Mouse (Mus musculus): Measurements from ENCODE around the gene Ccr4. TPM values are rescaled to one million over a fixed set of nuclear protein-coding genes. Genes with fewer than 3 reads are reported as not detected.
"Not testable (repeated sequence)": the region's sequence is repeated elsewhere in the genome, so short reads cannot be mapped to it uniquely, and the experiment has no call there.

Ccr4 gene
- total RNA-seq, 2 experiments from 2014 or later, result not detected

DNA sequence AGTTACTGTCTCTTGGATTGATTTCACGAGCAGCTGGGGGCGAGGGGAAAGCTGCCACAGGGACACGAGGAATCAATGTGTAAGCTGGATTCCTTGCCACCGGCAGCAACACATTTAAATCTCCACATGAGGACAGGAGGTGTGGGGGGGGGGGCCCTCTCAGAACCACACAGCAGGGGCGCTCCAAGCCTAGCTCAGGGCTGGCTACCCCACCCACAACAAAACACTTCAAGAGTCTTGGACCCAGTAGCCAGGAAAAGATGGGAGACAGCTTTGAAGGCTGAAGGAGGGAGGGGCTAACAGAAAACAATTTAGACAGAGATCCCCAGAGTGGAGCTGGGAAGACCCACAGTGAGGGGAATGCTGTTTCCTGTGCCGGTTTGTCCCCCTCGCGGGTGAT is 21.2 kb upstream of the Ccr4 start:
- intact Hi-C loops (cut with DNase I; ENCODE audit: low total_unique reads), result no loop called here
- DNase-seq, result no peak

DNA sequence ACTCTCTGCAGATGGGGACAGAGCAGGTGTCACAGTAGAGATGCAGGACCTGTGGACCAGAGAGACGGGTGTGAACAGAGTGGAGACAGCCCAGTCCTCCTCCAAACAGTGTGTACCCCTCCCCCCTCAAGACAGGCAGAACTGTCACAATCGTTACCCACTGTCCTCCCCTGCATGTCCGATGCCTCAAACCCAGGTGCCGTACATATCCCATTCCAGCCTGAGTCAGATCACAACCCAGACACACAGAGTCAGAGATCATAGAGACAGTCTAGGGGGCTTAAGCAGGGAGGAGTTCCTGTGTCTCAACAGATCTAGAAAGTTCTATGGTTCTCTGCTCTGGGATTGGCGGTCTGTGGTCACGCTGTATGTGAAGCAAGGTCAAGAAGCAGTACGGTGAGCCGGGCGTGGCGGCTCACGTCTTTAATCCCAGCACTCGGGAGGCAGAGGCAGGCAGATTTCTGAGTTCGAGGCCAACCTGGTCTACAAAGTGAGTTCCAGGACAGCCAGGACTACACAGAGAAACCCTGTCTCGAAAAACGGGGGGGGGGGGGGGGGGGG is 20.4 kb upstream of the Ccr4 start:
- intact Hi-C loops (cut with DNase I; ENCODE audit: low total_unique reads), result no loop called here

DNA sequence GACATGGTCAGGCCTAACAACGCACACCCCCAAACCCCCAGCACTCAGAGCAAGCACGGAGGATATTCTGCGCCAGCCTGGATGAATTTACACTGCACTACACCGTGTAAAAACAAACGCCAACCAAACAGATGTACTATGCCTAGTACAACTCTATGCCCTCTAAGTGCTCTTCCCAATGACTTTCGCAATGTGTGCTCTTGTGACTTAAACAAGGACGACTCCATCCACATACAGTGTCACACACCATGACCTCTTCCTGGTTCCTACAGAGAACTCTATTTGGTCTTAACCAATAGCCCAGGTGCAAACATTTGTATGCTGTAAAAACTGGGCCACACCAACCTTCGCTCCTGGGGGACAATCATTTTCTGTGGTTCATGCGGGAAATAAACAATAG is 17.8 kb upstream of the Ccr4 start:
- DNase-seq, result no peak
- intact Hi-C loops (cut with DNase I; ENCODE audit: low total_unique reads), result no loop called here

More for the DNA sequence above, 20.4 kb upstream of the Ccr4 start:
- no peak for DNase-seq

DNA sequence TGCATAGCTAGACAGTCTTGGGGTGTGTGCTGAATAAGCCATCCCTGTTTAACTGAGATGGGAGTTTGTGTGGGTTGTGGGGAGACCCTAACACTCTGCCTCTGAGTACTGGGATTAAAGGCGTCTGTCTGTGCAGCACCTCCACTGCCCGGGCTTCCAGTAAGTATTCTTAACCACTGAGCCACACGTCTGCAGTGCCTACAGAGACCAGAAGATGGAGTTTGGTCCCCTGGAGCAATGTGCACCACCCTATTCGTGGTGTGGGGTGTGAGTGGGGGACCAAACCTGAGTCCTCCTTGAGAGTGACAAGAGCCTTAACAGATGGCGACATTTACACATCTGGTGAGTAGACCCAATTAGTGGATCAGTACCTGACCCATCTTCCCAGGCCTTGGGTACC is 17.3 kb upstream of the Ccr4 start:
- intact Hi-C loops (cut with DNase I; ENCODE audit: low total_unique reads), result no loop called here
- DNase-seq, result no peak

DNA sequence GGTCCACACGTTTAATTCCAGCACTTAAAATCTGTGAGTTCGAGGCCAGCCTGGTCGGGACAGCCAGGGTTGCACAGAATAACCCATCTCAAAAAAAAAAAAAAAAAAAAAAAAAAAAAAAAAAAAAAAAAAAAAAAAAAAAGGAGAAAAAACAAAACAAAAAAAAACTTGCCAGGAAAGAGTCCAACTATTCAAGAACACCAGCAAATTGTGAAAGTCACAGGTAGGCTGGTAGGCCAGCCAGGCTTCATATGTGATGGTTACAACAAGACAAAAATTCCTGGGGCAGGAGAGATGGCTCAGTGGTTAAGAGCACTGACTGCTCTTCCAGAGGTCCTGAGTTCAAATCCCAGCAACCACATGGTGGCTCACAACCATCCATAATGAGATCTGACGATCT is 15.8 kb upstream of the Ccr4 start:
- intact Hi-C loops (cut with DNase I; ENCODE audit: low total_unique reads); DNase-seq: not testable (repeated sequence)

DNA sequence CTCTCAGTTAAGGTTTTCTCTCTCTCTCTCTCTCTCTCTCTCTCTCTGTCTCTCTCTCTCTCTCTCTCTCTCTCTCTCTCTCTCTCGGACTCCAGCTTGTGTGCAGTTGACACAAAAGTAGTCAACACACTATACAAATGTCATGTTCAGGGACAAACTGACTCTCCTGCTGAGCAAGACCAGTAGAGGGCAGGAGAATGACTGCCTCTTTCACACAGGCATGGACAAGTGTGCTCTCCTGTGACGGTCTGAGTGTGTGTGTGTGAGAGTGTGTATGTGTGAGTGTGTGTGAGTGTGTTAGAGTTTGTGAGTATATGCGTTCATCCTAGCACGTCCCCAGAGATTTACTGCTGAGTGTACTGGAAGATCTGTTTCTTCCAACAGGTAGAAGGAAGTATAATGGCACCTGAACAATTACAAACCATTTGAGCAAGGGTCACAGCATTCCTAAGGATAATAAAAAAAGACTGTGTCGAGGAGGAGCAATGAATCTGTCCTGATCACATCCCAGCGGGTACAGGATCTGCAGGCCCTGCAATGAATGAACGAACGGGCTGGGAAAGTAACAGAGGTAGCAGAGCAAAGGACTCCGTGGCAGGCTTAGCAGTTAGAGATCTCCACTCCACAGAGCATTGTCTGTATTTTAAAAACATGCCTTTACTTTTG is 14.2 kb upstream of the Ccr4 start:
- intact Hi-C loops (cut with DNase I; ENCODE audit: low total_unique reads), result no loop called here
- DNase-seq, result no peak

DNA sequence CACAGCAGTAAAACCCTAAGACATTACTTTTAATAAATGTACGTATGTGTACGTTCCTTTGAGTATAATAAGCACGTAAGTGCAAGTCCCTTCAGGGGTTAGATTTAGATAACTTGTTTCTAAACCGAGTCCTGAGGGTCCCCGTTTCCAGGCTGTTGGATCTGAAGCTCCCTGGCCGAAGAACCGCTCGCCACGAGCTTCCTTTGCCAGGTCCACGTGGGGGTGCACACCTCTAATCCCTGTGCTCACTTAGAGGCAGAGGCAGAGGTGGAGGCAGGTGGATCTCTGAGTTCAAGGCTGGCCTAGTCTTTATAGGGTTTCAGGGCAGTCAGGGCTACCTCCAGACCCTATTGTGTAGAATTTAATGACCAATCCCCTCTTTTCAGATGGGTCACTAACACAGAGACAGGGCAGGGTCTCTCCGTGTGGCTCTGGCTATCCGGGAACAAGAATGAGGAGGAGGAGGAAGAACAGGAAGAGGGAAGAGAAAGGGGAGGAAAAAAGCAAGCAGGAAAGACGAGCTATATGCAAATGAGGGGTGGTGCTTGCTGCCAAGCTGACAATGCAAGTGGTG is 13.3 kb upstream of the Ccr4 start:
- intact Hi-C loops (cut with DNase I; ENCODE audit: low total_unique reads), result no loop called here
- DNase-seq, result no peak

DNA sequence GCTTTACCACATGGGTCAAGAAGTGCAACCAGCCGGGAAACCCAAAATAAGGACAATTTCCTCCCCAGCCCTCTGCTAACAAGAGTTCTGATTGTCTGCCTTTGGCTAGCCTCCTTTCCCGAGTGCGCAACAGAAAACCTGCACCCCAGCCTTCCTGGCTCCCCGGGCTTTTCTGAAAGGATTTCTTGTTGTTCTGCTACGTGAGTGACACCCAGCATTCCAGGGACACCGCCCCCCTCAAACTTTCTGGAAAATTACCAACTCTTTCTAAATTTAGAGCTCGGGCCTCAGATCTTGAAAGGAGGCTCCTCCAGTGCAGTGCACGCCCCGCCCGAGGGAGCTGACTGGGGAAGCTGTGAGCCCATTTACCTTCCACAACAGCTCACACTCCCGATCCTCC is 10.6 kb upstream of the Ccr4 start, which contains the start of gene C130032M10Rik:
TSS of gene C130032M10Rik (plus strand) at position 334 of the 400 bp plus-strand sequence.
- DNase-seq, result no peak
- intact Hi-C loops (cut with DNase I; ENCODE audit: low total_unique reads), result no loop called here

DNA sequence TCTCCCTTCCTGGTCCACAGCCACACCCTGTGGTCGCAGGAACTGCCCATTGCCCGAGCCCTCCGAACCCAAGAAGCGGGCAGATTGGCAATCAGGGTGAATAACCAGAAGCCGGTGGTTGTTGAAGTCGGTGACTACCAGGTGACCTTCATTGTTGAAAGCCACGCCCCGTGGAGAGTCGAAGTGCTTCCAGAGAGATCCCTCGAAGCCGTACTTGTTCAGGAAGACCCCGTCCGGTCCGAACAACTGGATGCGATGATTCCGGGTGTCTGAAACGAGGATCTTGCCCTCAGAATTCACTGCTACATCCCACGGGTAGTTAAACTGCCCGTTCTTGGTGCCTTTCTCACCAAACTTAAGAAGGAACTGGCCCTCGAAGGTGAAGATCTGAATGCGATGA is 8.1 kb upstream of the Ccr4 start:
- no peak for DNase-seq
- intact Hi-C loops (cut with DNase I; ENCODE audit: low total_unique reads), result no loop called here

DNA sequence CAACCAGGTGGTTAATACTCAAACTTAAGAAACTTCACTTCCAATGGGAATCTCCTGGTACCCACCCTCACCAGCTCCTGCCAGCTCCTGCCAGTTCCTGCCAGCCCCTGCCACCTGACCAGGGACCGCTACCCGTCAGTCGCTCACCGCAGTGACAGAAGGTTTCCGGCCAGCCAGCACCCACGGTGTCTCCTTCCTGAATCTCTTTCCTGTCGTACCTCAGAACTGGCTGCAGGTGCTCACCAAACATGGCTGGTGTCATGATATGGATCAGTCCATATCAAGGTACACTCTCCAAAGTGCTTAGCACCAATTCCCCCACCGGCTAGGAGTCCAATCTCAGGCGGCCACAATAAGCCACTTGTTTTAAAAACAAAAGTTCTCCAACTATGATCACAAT is 5.1 kb upstream of the Ccr4 start:
- intact Hi-C loops (cut with DNase I; ENCODE audit: low total_unique reads), result no loop called here
- DNase-seq, result no peak

DNA sequence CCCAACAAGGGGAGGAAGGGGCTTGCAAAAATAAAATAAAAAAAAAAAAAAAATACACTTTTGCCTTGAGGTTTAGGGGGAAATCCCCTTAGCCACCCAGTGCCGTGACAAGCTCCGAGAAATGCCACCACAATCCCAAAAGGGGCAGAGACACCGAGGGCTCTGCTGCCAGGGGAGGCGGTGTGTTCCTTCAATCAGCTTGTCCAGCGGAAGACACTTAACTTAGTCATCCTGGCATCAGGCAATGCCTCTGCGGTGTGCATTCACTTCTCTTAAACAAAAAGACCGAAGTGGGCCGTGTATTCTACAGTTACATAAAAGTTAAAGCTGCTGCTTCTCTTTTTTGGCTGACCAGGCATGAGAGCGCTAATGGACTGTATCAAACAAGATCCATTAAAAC is 2.7 kb upstream of the Ccr4 start:
- no peak for DNase-seq
- intact Hi-C loops (cut with DNase I; ENCODE audit: low total_unique reads), result no loop called here

DNA sequence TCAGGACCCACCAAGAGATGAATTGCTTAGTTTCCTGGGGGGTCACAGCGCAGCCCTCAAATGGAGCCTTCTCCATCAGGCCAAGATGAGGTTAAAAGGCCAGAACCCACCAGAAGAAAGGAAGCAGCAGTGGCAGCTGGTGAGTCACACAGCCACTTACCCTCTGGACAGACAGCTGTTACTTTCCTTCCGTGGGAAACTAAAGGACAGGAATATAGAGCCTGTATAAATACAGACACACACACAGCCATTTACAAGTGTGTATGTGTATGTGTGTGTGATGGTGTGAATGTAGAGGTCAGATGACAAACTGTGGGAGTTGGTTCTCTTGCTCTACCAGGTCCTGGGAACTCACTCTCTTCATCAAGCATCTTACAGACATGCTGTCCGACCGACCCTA is 1.8 kb upstream of the Ccr4 start:
- intact Hi-C loops (cut with DNase I; ENCODE audit: low total_unique reads), result no loop called here
- DNase-seq, result no peak

DNA sequence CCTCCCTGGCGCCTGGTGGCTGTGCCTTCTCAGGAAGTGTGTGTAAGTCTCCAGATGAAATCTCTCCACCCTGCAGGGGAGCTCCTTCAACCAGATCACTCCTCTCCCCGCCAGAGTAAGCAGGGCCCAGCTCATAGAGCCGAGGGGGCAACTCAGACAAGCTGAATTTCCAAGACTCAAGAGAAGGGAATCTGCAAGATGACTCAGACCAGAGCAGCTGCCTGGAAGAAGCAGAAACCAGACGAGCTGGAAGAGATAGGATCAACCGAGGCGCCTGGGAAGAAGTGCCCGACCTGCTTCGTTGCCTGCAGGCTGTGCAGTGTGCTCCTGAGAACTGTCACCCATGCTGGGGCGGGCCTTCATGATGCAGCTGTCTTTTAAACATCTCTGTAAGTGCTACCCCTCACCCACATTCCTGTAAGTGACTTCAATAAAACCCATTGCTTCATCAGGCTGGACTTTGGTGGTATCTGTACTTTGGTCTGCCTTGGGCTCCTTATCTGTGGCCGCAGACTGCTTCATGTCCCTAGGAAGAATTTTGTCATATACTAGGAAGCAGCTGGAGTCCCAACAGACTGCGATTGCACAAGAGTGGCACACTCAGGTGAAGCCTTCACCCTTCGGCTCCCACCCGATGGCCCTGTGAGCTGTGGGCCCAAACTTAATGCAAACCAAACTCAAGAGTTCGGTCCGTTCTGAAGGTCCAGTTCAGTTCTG is 1.8 kb downstream of the Ccr4 start:
- no peak for DNase-seq
- intact Hi-C loops (cut with DNase I; ENCODE audit: low total_unique reads), result no loop called here

DNA sequence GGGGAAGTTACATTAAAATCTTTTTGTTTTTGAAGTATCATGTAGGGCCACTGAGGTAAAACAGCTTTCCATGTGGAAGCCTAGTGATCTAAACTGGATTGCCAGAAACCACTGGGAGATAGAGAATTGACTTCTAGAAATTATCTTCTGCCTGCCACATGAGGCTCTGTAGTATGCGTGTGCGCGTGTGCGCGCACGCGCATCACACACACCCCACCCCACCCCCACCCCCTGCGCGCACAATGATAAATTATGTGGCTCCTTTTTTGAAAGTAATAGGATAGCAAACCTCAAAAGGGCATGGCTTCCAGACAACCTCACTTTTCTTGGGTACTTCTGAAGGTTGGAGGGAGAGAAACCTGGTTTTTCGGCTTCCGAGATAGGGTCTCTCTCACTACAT is 2.8 kb downstream of the Ccr4 start:
- intact Hi-C loops (cut with DNase I; ENCODE audit: low total_unique reads), result loop anchor here (2.0 kb wide), 1 partner anchor 83 kb away; no protein-coding TSS in a partner anchor

DNA sequence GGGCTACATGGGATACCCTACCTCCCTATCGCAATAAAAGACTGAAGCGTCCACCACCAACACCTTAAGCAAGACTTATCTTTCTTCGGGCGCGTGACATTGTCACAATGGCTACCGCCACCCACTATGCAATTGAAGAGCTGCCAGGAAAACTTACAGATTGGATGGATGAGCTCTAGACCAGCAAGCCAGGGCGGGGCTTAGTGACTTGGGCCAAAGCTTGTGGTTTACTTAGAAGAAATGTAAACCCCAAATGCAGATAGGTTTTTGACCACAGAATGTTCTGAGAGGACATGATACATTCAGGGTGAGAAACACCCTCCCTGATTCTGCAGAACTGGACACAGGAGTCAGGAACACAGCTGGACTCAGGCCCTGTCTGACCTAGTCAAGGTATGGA is 3.6 kb downstream of the Ccr4 start:
- DNase-seq, result no peak
- intact Hi-C loops (cut with DNase I; ENCODE audit: low total_unique reads), result loop anchor here (2.0 kb wide), 1 partner anchor 84 kb away; no protein-coding TSS in a partner anchor

More for the DNA sequence above, 2.8 kb downstream of the Ccr4 start:
- no peak for DNase-seq

DNA sequence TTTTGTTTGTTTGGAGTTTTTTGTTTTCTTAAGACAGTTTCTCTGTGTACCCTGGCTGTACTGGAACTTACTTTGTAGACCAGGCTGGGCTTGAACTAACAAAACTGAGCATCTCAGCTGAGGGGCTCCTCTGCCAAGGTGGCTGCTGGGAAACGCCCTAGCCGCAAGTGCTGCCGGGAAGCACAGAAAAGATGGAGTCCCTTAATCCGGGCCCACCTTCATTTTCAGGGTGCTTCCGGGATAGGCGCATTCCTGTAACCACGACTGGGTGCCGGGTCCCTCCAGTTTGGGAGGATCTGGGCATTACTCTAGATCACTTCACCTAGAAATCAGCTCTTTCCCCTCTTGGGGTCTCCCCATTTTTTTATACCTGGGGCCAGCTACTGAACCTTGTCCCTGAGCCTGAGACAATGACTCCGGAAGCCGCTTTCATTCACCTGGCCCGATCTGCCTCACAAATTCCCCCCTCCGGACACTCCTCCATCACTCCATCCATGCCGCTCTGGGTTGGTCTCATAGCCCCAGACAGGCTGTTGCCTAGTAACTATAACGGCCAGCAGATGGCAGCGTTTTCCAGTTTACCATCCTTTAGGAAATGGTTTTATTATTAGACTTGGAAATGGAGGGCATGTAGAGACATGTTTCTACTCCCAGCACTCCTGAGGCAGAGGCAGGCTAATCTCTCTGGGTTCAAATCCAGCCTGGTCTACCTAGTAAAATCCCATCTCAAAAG is 4.8 kb downstream of the Ccr4 start:
- peak; percentile 57 for DNase-seq
- intact Hi-C loops (cut with DNase I; ENCODE audit: low total_unique reads), result loop anchor here (2.0 to 5.0 kb wide), 2 partner anchors 83 to 85 kb away; no protein-coding TSS in a partner anchor

DNA sequence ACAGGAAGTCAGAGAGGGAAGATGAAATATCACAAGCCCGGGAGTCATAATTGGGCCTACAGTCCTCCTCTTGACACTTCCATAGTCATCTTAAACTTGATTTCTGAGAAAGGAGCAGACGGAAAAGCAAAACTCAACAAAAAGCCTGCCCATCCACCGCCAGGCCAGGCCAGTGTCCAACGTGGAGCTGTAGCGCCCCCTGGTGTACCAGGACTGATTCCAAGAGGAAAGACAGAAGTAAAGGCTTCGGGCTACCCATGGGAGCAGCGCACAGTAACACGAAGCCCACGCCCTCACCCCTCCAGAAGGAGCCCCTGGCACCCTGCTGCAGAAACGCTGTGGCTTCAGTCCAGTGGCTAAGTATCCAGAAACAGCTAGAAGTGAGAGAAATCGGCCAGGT is 6.5 kb downstream of the Ccr4 start:
- DNase-seq, result peak; percentile 85
- intact Hi-C loops (cut with DNase I; ENCODE audit: low total_unique reads), result loop anchor here (5.0 kb wide), 1 partner anchor 81 kb away; no protein-coding TSS in a partner anchor

DNA sequence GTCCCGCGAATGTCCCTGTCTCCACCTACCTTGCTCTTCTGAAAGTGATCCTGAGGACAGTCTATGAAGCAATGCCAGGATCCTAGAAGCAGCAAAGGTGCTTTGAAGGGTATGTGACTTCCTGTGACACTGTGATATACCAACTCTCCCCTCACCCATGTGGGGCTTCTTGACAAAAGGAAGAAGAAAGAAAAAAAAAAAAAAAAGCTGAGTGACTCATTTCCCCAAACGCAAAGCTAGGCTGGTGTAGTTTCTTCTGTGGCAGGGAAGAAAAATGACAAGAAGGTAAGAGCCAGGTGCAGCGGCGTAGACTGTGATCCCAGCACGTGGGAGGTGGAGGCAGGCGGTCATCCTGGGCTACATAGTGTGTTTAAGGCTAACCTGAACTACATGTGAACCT is 8.2 kb downstream of the Ccr4 start:
- no peak for DNase-seq
- intact Hi-C loops (cut with DNase I; ENCODE audit: low total_unique reads), result loop anchor here (5.0 kb wide), 1 partner anchor 79 kb away; no protein-coding TSS in a partner anchor

DNA sequence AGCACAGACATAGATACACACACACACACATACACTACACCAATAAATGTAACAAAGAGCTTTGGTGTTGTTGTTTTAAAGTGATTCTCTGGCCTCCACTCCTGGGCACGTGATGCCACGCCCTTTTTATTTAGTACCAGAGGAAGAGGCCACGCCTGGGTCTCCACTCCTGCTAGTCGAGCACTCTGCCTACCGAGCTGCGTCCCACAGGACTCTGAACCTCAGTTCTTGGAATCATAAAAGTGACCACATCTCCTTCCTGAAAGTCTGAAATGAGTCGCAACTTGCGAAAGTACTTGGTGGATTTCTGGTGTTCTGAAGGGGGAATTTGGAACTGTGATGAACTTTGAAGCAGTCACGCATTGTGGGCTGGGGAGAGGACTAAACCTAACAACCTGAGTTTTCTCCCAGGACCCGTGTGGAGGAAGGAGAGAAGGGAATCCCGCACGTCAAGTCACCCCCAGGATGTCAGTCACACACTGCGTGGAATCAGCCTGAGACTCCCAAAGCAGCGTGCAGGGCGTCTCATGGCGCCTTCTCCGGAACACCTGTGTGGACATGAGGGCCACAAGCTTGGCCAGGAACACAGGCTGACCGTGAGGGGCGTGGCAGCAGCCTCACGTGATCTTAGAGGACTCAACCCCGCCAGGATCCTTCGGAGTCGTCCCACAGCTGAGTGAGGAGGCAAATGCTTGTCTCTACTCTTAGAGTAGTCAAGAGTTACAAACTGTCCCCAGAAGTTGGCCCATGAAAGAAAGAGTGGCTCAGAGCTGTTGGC is 17.0 kb downstream of the Ccr4 start:
- DNase-seq, result no peak
- intact Hi-C loops (cut with DNase I; ENCODE audit: low total_unique reads), result no loop called here
